Mouse (Mus musculus): Measurements from ENCODE around the gene Gm10645. TPM values are rescaled to one million over a fixed set of nuclear protein-coding genes. Genes with fewer than 3 reads are reported as not detected.

Gene Gm10645
- 1 to 10 TPM; 1.2 TPM for total RNA-seq (2021)

DNA sequence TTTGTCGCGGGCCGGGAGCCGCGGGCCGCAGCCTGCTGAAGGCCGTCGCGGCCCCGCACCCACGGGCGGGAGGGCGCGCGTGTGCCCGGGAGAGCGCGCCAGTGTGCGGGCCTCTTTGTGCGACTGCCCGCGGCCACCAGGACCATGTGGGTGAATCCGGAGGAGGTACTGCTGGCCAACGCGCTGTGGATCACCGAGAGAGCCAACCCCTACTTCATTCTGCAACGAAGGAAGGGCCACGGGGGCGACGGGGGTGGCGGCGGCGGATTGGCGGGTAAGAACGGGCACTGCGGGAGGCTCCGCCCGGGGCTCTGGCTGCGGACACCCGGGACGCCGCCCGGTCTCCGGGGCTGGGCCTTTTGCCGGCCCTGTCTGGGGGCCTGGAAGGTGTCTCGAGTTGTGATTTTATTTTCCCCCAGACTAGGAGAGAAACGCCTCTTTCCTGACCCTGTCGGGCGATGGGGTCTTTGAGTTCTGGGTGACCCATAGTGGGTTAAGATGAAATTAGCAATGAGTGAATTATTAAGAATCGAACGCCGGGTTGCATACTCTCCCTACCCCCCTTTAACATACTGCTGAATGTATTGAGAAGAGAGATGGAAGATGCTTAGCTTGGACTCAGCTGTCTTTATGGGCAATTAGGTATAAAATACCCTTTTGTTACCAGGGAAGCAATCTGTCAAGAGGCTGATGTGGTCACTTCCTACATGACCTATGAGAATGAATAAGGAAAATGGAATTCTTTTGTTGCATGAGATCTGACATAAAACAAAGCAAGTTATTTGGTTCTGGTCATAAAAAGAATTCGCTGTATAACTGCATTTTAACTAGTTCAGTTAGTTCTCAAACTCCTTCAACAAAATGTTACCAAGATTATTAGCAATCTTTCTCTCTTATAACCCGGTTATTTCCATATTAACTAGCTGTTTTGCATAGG, at the start of gene Gm10645:
TSS of gene Gm10645 (minus strand) at position 240 of the 937 bp plus-strand sequence.
- peak; percentile 41 to 49 for DNase-seq (ENCODE audit: extremely low spot score in 1 of 2, low spot score in 1 of 2)

DNA sequence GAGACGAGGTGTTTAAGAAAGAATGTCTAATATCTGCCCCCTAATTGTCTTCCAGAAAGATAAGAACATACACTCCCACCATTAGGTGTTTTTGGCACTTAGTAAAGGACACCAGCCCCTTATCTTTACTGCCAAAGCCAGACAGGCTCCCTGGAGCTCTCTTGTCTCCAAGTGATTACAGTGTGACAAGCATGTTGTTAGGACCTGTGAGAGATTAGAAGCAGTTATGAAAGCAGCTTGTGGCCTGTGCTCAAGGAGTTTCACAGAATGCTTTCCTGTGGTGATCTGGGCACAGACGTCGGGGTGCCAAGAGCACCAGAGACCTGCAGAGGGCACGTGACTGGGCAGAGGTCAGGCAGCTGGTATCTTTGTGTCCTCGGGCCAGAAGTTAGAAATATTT, 49.1 kb upstream of the Gm10645 start:
- no peak for DNase-seq (ENCODE audit: extremely low spot score in 1 of 2, low spot score in 1 of 2)

DNA sequence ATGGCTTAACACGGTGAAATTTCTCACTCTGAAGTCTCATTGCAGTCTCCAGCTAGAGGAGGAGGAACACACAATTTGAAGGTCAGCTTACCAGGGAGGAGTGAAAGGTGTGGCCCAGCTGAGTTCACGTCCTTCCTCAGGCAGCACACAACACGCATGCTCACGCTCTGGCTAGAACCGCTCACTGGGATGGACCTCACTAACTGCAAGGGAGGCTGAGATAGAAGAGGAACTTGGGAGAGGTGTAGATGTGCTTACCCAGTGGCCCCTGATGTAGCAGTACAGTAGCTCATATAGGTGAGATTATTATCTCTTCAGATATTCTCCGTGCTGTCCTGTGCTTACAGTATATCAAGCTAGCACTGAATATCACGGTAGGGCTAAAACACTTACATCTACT, 44.7 kb upstream of the Gm10645 start:
- no peak for DNase-seq (ENCODE audit: extremely low spot score in 1 of 2, low spot score in 1 of 2)

DNA sequence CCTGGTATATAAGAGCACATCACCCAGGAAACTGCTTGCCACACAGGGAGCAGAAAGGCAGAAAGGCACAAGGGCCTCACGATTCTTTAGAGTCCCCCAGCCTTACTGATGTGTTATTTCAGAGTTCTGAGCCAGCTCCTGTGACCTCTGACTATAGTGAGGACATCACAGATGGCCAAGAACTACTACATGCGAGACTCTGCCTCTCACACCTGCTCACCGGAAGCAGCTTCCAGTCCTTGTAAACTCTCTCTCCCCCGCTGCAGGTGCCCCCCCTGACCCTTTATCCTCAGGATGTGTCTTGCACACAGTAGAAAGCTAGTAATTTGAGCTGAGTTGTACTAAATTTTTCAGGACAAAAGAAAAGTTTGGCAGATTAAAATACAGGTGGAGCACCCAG, 43.6 kb upstream of the Gm10645 start:
- no peak for DNase-seq (ENCODE audit: extremely low spot score in 1 of 2, low spot score in 1 of 2)

DNA sequence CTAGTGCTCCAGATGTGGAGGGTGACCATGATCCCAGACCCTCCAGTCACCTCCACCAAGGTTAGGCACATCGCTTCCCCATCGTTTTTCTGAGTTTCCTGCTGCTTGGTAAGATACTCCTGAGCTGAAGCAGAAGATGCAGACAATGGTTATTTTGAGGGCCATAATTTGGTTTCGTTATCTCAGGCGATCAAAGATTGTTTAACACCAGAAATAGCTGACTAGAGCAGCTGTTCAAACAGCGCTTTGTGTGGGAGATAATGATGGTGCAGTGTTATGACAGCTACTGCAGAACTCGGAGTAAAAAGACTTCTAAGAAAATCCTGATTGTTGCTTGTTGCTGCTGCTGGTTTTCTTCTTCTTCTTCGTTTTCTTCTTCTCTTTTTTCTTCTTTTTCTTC, 39.9 kb upstream of the Gm10645 start:
- DNase-seq (ENCODE audit: extremely low spot score in 1 of 2, low spot score in 1 of 2), result no peak

DNA sequence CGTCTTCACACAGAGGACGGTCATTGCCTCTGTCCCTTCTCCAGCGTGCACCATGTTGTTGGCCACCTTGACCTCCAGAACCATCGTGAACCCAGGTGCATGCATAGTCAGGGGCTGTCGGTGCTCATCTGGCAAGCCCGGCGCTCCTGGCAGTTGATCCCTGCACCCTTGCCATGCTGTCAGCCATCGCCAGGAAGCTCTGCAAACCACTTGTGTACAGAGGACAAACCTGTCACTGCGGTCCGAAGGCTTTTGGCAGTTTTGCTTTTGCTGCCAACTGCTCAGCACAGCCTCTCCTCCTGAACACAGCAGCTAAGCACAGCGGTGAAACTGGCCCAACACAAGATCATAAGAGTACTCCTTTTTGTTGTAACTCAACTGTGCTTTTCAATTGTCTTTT, 37.0 kb upstream of the Gm10645 start:
- no peak for DNase-seq (ENCODE audit: extremely low spot score in 1 of 2, low spot score in 1 of 2)

DNA sequence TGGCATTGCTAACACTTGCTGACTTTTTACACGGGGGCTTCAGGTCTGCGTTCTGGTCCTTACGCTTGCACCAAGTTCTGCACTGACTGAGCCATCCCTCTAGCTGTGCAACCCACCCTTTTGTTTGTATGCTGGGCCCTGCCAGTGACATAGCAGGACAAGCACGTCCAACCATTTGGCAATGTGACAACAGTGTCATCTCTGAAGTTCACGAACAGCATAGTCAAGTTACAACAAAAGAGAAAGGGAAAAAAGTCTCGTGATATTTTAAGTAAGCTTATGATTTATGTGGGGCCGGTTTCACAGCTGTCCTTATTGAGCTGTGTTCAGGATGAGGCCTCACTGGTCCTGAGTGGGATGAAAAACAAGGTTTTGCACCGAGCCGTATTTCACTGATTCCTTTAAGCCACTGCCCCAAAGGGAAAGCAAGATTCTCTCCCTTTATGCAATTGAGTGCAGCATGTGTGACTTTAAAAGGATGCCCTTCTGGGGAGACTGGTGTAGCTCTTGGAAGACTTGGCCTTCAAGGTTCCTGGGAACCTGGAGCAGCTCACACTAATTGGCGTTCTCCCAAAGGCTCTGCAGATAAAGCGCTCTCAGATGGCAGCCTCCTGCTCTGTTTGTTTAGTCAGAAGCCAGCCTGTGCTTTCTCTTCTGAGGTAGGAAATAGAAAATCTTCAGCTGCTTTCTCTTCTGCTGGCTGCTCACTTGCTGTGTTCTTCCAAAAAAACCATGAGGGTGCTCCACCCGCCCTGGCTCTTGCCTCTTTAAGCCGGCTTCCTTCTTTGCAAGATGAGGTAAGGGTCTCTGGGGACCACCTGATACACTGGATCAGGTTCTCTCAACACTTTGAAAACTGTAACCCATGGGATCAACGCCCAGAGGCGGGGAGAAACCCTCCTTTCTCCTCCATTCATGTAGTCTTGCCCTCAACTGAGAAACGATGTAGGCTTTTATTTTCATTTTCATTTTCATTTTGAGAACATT, 34.5 kb upstream of the Gm10645 start:
- no peak for DNase-seq (ENCODE audit: extremely low spot score in 1 of 2, low spot score in 1 of 2)

DNA sequence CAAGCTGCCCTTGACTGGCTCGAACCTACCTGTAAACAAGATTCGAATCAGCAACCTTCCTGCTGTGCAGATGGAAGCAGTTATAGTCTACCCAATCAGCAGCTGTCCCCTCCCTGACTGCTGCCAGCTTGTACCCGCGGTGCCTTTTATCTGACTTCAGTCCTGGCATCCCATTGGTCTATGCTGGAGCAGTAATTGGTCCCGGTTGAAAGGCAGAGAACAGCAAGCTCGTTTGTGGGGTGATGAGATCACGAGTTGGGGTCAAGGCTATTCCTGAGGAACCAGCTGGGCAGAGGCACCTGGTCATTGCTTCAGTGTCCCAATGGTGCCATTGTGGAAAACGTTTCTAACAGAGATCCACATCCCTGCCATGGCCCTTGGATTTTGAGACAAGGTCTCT, 33.7 kb upstream of the Gm10645 start:
- no peak for DNase-seq (ENCODE audit: extremely low spot score in 1 of 2, low spot score in 1 of 2)

DNA sequence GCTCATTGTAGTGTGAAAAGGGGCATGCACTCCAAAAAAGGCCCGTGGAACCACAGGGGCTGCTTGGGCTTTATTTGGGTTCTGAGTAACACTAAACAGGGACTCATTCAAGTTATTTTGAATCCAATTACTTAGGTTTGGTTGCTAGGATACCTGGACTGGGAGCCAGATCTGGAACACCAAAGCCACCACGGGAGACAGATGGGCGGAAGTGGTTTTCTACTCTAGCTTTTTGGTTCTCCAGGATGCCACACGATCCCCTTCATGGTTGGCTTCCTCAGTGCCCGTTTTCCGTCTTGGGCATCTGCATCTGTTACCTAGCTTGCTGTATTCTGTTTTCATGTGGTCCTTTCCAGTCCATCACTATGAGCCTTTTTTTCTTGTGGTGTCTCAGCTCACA, 30.1 kb upstream of the Gm10645 start:
- peak in 1 of 2 experiments; percentile 27 for DNase-seq (ENCODE audit: extremely low spot score in 1 of 2, low spot score in 1 of 2)

DNA sequence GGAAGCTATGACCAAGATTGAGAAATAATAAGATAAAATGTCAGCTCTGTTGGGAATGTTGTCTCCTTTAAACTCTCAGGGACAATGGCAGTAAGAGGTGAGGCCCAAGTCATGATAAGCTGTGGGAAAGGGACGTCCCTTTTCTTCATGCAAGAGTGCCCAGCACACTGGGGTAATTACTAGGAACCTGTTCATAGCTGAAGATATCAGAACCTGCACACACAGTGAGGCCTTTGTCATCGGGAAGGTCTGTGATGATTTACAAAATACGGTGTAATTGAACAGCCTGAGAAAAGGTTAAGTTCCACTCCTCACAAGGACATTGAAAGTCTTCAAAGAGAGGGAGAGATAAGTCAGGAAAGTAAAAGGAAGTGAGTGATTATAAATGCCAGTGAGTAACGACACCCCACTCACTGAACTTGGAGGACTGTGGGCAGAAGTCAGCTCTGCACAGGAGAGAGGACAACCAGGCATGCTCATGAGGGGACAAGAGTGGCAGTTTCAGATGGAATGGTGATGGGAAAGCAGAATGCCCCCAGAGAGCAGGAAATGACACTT, 23.6 kb upstream of the Gm10645 start:
- DNase-seq (ENCODE audit: extremely low spot score in 1 of 2, low spot score in 1 of 2), result no peak

DNA sequence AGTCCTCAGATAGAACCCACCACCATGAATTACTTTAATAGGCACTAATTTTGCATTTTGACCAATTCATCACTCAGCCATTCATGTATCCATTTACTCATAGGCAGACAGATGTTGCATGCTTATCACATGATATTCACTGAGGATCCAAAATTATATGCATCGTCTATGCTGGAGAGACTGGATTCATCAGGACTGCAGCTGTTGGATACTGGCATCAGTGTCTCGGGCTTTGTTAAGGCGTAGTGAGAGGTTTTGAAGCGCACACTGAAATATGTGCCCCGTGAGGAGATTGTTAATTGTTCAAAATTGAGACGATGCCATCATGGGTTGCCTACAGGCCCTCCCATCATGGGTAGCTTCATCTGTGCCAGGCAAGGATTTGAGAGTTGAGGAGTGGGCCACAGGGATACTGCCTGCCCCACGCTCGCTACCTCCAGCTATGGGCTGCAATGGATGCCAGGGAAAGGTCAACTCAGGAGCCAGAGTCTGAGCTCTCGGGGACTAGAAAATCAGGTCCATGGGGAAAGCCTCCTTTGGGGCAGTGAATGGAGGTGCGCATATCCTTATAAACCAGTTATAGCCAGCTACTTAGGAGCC, 21.5 kb upstream of the Gm10645 start:
- no peak for DNase-seq (ENCODE audit: extremely low spot score in 1 of 2, low spot score in 1 of 2)

DNA sequence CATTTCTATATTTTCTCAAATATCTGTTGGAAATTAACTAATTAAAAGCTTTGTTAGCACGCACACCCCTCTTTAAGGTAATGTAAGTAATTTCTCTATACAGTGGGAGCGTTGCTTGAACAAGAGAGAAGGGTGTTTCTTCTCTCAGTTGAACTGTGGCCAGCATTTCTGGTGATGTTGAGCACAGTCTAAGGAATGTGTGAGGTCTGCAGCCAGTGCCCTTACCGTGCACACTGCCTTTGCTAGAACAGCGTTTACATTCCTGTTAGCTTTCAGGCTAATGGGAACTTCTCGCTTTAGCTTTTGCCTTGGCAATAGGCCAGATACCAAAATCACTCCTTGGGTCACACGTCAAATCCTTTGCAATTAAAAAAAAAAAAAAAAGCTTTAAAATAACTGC, 20.4 kb upstream of the Gm10645 start:
- DNase-seq (ENCODE audit: extremely low spot score in 1 of 2, low spot score in 1 of 2), result no peak

DNA sequence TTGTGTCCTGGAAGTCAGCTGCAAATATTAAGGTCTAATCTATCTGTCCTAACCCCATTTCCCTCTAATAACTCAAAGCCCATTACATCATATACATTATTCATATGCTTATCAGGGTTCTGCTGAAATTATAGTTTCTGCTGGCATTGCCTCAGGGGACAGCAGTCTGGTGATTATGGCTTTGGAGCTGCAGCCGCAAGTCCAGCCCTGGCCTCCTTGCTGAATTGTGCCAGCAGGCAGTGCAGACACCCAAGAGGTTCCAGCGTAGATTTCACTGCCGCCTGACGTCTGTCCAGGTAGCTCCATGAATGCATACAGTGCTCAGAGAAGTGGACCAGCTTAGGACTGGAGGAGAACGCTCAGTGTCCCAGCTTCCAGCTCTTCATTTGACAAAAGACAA, 16.8 kb upstream of the Gm10645 start:
- DNase-seq (ENCODE audit: extremely low spot score in 1 of 2, low spot score in 1 of 2), result no peak

DNA sequence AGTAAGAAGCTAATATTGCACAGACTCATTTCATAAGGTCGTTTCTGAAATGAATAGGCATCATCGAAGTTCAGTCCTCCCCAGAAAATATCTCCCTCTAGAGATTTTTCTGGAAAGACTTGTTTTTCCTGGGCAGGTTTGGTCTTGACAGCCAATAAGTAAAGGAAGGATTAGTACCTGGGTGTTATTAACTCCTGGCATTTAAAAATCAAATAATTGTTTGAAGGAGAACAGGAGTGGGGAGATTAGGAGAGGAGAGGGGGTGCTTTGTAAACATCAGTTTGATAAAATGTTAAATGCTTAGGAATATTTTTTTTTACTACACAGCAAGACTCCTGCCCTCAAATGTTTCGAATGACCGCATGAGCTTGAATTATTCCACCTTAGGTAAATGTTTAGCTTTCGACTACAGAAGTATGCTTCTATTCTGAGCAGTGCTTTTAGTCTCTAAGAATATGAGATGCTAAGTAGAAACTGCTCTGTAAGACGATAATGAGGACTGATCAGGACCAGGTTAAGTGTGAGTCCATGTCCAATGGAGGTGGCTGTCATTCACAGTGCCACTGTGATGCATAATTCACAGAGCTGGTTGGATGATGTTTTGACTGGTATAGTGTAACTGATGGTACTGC, 16.0 kb upstream of the Gm10645 start:
- DNase-seq (ENCODE audit: extremely low spot score in 1 of 2, low spot score in 1 of 2), result no peak

DNA sequence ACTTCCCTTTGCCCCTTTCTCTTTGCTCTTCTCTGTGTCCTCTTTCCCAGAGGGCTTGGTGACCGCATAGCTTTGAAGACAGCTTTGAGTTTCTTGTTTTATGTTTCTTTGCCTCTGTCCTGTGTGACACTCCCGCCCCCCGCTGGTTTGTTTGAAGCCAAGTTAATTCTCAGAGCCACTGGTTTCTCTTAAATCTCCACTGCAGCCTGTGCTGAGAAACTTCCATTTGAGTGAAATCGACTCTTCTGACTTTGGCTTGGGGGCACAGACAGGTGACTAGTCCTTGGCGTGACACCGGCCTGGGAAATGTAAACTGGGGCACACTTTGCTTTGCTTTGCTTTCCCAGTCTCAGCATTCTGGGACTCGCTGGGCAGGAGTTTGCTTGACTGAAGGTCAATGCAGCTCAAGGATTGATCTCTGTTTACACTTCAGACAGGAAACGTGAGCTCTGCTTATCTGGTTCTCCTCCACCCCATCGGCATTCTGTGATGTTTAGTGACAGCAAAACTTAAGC, 12.3 kb upstream of the Gm10645 start:
- DNase-seq (ENCODE audit: extremely low spot score in 1 of 2, low spot score in 1 of 2), result no peak

DNA sequence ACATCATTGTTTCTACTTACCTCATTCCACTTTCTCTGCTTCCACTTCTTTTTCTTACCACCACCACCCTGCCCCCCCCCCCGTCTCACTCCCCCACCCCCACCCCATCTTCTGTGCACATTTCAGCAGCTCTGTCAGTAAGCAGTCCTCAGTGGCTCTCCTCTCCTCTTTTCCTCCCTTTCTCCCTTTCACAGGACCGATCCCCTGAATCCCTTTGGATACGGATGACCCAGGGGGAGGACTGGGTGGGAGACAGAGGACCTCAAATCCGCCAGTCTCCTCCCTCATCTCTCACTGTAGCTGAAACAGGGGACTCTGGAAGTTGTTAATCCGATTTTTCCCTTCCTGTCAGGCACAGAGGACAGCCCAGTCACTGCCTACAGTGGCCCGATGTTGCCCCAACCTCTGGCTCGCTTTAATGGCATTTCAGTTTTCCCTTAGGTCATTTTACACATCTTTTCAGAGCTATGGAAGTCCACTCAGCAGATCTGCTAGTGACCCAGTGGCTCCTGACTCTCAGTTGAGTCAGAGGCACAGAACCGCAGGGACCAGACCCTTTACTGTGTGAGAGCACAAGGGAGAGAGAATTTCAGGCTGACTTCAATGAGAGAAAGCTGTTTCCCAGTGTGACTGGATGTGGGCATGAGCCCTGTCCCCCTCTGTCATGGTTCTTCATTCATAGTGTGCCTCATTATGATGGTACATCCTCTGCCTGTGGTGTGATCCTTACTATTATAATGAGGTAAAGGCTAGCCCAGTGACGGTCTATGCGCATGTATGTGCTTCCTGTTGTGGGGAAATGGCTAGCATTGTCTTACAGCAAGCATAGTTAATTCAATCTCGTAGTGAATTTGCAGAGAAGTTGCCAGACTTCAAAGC, 11.6 kb upstream of the Gm10645 start:
- DNase-seq (ENCODE audit: extremely low spot score in 1 of 2, low spot score in 1 of 2), result no peak

DNA sequence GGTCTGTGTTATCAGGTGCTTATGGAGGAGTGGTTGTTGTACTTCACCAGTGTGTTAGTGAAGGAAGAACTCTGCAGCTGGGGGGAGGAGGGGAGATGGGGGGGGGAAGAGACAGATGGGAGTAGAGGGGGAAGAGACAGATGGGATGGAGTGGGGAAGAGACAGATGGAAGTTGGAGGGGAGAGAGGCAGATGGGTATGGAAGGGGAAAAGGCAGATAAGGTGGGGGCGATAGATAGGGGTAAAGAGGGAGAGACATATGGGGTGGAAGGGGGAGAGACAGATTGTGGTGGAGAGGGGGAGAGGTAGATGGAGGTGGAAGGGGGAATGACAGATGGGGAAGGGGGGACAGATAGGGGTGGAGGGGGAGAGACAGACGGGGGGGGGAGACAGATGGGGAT, 10.8 kb upstream of the Gm10645 start:
- no peak for DNase-seq (ENCODE audit: extremely low spot score in 1 of 2, low spot score in 1 of 2)

DNA sequence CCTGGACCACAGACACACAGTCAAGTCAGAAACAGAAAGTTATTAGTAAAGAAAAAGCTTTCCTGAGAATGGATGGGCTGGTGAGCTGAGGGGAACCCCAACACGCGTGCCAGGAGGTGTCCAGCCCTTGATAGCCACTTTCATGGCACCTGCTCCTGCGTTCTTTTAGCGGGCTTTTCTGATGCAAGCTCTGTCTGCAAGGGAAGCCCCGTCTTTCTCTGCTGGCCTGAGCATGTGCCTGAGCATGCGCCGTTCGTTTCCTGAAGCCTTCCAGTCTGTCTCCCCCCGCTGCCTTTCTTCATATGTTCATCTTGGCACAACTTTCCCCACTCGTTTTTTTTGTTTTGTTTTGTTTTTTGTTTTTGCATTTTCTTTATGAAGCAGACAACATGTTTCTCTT, 9.7 kb upstream of the Gm10645 start:
- peak in 1 of 2 experiments; percentile 40 for DNase-seq (ENCODE audit: extremely low spot score in 1 of 2, low spot score in 1 of 2)

DNA sequence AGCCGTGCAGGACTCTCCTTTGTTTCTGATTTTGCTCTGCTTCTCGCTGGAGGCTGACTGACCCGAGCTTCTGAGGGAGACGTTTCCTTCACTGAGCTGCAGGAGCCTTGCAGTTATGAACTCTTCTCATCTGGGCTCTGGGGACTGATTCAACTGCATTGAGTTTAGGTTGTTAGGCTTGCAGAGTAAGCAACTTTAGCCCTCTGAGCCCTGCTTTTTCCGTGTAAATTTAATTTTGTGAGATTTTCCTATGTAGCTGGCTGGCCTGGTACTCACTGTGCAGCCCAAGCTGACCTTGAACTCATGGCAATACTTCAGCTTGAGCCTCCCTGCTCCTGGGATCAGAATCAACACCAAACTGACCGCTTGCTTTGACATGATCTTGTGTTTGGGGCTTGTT, 4.9 kb upstream of the Gm10645 start:
- no peak for DNase-seq (ENCODE audit: extremely low spot score in 1 of 2, low spot score in 1 of 2)
